Mouse (Mus musculus): ENCODE measurements at regions not wholly inside any gene's neighbourhood (a gene's known extent, or its start where the extent isn't known, plus 50 kb on each side); places are given as distances from the start of the nearest gene placed in this dataset.

DNA sequence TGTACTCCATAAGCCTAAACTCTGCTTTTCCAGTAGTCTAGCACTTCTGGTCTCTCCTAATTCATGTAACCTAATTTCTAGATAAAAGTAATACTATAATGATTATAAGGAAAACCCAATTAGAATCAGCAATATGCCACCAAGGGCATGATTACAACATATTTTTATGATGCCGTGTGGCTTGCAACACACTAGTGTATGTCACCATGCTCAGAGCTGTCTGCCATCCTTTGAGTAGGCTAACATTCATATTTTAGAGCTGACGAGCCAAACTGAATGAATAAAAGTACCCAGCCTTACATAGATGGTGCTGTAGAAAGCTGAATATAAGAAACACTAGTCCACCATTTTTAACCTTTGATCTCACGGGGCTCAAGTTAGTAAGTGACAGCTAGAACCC is 116.0 kb upstream of the Fat1 start:
- in situ Hi-C loops (cut with MboI; ENCODE audit: low pct_ligation_motif_present, low pct_unique_long_range_greater_than_20kb, low sequenced_read_pairs) (no loop called here), dilution Hi-C loops (cut with MboI; ENCODE audit: extremely low pct_ligation_motif_present, extremely low pct_unique_long_range_greater_than_20kb, low sequenced_read_pairs) (no loop called here)
- no peak overlapping the region for H3K4me3 ChIP-seq (replicated peaks in 1 of 3; ENCODE audit: low read depth in 2 of 3, low read length in 2 of 3, poor library complexity in 1 of 3)
- no peak overlapping the region for H3K4me2 ChIP-seq (ENCODE audit: insufficient read depth, low read depth, poor library complexity, severe bottlenecking)
- no peaks in the 10 kb centered on the region for H3K4me1 ChIP-seq (ENCODE audit: control insufficient read depth in 1 of 2, insufficient read depth in 2 of 2)
- no peak overlapping the region for H3K9ac ChIP-seq (ENCODE audit: insufficient read depth, low read depth)
- H3K79me2 ChIP-seq (replicated peaks; ENCODE audit: control insufficient read depth, extremely low read depth, insufficient read depth, poor library complexity, severe bottlenecking) = no peaks in the 10 kb centered on the region
- DNase-seq (ENCODE audit: extremely low read depth) = no peak
- H3K27ac ChIP-seq (ENCODE audit: insufficient read depth, low read depth) = no peak overlapping the region
- H3K36me3 ChIP-seq (replicated peaks in 1 of 2; ENCODE audit: control insufficient read depth in 1 of 2, insufficient read depth in 1 of 2, low read length in 1 of 2) = no peaks in the 10 kb centered on the region
- no peaks in the 10 kb centered on the region for H3K27me3 ChIP-seq (replicated peaks)
- TF ChIP-seq ELF1 (IDR thresholded peaks at IDR 0.05; ENCODE audit: low read depth, low read length) (no peak), ETS1 (conservative IDR thresholded peaks at IDR 0.05; ENCODE audit: low read depth, low read length) (no peak), ZKSCAN1 (IDR thresholded peaks at IDR 0.05; ENCODE audit: borderline replicate concordance, low read depth, low read length) (no peak), PAX5 (IDR thresholded peaks at IDR 0.05; ENCODE audit: low read length) (no peak), BHLHE40 (IDR thresholded peaks at IDR 0.05; ENCODE audit: low read depth, low read length) (no peak), RAD21 (IDR thresholded peaks at IDR 0.05; ENCODE audit: low read depth, low read length) (no peak), TBP (conservative IDR thresholded peaks at IDR 0.05; ENCODE audit: low read depth, low read length) (no peak), POLR2AphosphoS2 (IDR thresholded peaks at IDR 0.05; ENCODE audit: low read depth, low read length) (no peak)
- peaks cover 60% of the 10 kb centered on the region for H3K9me3 ChIP-seq (replicated peaks; ENCODE audit: low read length)

DNA sequence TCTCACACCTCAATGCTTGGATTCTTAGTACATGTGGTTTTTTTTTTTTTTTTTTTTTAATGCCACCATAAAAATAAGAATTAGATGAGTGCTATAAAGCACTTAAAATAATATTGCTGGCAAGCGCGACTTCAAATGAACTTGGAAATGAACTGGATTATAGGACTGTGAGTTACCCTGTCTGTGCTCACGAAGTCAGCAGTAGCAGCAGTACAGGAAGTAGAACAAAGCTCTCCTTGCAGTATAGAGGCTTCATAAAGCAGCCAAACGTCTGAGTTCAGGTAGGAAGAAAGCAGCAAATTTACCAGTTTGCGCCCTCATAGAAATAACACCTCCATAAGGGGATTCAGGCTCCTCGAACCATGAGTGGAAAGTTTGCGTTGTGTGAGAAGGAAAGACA is 115.6 kb upstream of the Fat1 start:
- Histone ChIP-seq H3K27ac (ENCODE audit: insufficient read depth, low read depth) (no peak overlapping the region), H3K4me3 (replicated peaks in 1 of 3; ENCODE audit: low read depth in 2 of 3, low read length in 2 of 3, poor library complexity in 1 of 3) (no peak overlapping the region), H3K9ac (ENCODE audit: insufficient read depth, low read depth) (no peak overlapping the region), H3K4me1 (ENCODE audit: control insufficient read depth in 1 of 2, insufficient read depth in 2 of 2) (no peaks in the 10 kb centered on the region), H3K27me3 (replicated peaks) (no peaks in the 10 kb centered on the region), H3K36me3 (replicated peaks in 1 of 2; ENCODE audit: control insufficient read depth in 1 of 2, insufficient read depth in 1 of 2, low read length in 1 of 2) (no peaks in the 10 kb centered on the region), H3K79me2 (replicated peaks; ENCODE audit: control insufficient read depth, extremely low read depth, insufficient read depth, poor library complexity, severe bottlenecking) (no peaks in the 10 kb centered on the region), H3K4me2 (ENCODE audit: insufficient read depth, low read depth, poor library complexity, severe bottlenecking) (no peak overlapping the region), H3K9me3 (replicated peaks; ENCODE audit: low read length) (peaks cover 60% of the 10 kb centered on the region)
- TF ChIP-seq ELF1 (IDR thresholded peaks at IDR 0.05; ENCODE audit: low read depth, low read length) (no peak), ZC3H11A (IDR thresholded peaks at IDR 0.05; ENCODE audit: low read depth, low read length) (no peak), ZMIZ1 (IDR thresholded peaks at IDR 0.05; ENCODE audit: low read depth, low read length) (no peak), NELFE (IDR thresholded peaks at IDR 0.05; ENCODE audit: low read depth, low read length) (no peak), TCF12 (IDR thresholded peaks at IDR 0.05; ENCODE audit: low read depth, low read length) (no peak), E2F4 (IDR thresholded peaks at IDR 0.05; ENCODE audit: insufficient replicate concordance, low read depth, low read length) (no peak)
- no peak for DNase-seq (ENCODE audit: extremely low read depth)
- in situ Hi-C loops (cut with MboI; ENCODE audit: low pct_ligation_motif_present, low pct_unique_long_range_greater_than_20kb, low sequenced_read_pairs) (no loop called here), dilution Hi-C loops (cut with MboI; ENCODE audit: extremely low pct_ligation_motif_present, extremely low pct_unique_long_range_greater_than_20kb, low sequenced_read_pairs) (no loop called here)

DNA sequence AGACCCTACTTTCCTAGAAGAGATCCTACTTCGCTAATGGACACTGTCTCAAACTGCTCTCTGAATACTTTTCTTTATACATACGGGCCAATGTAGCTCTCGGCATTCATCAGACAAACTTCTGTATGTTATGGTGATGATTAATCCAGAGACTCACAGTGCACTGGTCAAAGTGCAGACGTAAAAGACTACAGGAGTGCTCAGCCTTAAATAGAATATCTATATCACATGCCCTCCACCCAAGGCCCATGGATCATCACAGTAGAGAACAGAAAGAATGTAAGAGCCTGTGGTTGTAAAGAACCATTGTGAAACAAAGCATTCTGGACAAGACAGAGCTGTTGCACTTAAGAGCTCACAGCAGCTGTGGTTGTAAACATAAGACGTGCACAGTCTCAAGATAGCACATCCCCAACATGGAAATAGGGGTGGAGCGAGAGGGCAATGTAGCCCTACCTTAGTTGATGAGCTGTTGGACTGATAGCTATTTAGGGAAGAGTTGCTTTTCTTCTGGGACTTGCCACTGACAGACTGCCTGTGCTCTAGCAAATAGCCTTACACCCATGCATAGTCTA is 110.0 kb upstream of the Fat1 start:
- Histone ChIP-seq H3K79me2 (replicated peaks; ENCODE audit: control insufficient read depth, extremely low read depth, insufficient read depth, poor library complexity, severe bottlenecking) (no peaks in the 10 kb centered on the region), H3K27ac (ENCODE audit: insufficient read depth, low read depth) (no peak overlapping the region), H3K4me1 (ENCODE audit: control insufficient read depth in 1 of 2, insufficient read depth in 2 of 2) (no peaks in the 10 kb centered on the region), H3K27me3 (replicated peaks) (no peaks in the 10 kb centered on the region), H3K36me3 (replicated peaks in 1 of 2; ENCODE audit: control insufficient read depth in 1 of 2, insufficient read depth in 1 of 2, low read length in 1 of 2) (no peaks in the 10 kb centered on the region), H3K9ac (ENCODE audit: insufficient read depth, low read depth) (no peak overlapping the region), H3K4me3 (replicated peaks in 1 of 3; ENCODE audit: low read depth in 2 of 3, low read length in 2 of 3, poor library complexity in 1 of 3) (no peak overlapping the region), H3K9me3 (replicated peaks; ENCODE audit: low read length) (peaks cover 40% of the 10 kb centered on the region), H3K4me2 (ENCODE audit: insufficient read depth, low read depth, poor library complexity, severe bottlenecking) (no peak overlapping the region)
- in situ Hi-C loops (cut with MboI; ENCODE audit: low pct_ligation_motif_present, low pct_unique_long_range_greater_than_20kb, low sequenced_read_pairs) (no loop called here), dilution Hi-C loops (cut with MboI; ENCODE audit: extremely low pct_ligation_motif_present, extremely low pct_unique_long_range_greater_than_20kb, low sequenced_read_pairs) (no loop called here)
- no peak for DNase-seq (ENCODE audit: extremely low read depth)
- TF ChIP-seq ZC3H11A (IDR thresholded peaks at IDR 0.05; ENCODE audit: low read depth, low read length) (no peak), JUN (IDR thresholded peaks at IDR 0.05; ENCODE audit: insufficient read depth, low read depth, low read length) (no peak), TBP (conservative IDR thresholded peaks at IDR 0.05; ENCODE audit: low read depth, low read length) (no peak), E2F4 (IDR thresholded peaks at IDR 0.05; ENCODE audit: insufficient replicate concordance, low read depth, low read length) (no peak), MEF2A (IDR thresholded peaks at IDR 0.05; ENCODE audit: borderline replicate concordance, low read depth, low read length) (no peak), NRF1 (IDR thresholded peaks at IDR 0.05; ENCODE audit: low read depth, low read length) (no peak), SIN3A (IDR thresholded peaks at IDR 0.05; ENCODE audit: low read length) (no peak), CTCF (conservative IDR thresholded peaks at IDR 0.05 in 1 of 2, IDR thresholded peaks at IDR 0.05 in 1 of 2; ENCODE audit: low read depth in 2 of 2, low read length in 2 of 2) (no peak), ZNF384 (IDR thresholded peaks at IDR 0.05; ENCODE audit: low read depth, low read length) (no peak), RCOR1 (conservative IDR thresholded peaks at IDR 0.05; ENCODE audit: low read depth, low read length) (no peak), POLR2AphosphoS2 (IDR thresholded peaks at IDR 0.05; ENCODE audit: low read depth, low read length) (no peak), MAZ (IDR thresholded peaks at IDR 0.05; ENCODE audit: low read depth, low read length) (no peak), HCFC1 (IDR thresholded peaks at IDR 0.05; ENCODE audit: low read depth, low read length) (no peak), ZMIZ1 (IDR thresholded peaks at IDR 0.05; ENCODE audit: low read depth, low read length) (no peak)
